Mouse (Mus musculus) spleen, postnatal 14 days (tissue): ENCODE data around the gene Cep295.
"Not testable (repeated sequence)": the region's sequence is repeated elsewhere in the genome, so short reads cannot be mapped to it uniquely, and the experiment has no call there.

ENCODE experiments used
- DNase-seq, 2 experiments: peaks; one replicate each; pipeline ENCODE4 v3.0.0; 2021 to 2022; ENCODE audit warnings: low spot score in 2 of 2

Gene Cep295

DNA sequence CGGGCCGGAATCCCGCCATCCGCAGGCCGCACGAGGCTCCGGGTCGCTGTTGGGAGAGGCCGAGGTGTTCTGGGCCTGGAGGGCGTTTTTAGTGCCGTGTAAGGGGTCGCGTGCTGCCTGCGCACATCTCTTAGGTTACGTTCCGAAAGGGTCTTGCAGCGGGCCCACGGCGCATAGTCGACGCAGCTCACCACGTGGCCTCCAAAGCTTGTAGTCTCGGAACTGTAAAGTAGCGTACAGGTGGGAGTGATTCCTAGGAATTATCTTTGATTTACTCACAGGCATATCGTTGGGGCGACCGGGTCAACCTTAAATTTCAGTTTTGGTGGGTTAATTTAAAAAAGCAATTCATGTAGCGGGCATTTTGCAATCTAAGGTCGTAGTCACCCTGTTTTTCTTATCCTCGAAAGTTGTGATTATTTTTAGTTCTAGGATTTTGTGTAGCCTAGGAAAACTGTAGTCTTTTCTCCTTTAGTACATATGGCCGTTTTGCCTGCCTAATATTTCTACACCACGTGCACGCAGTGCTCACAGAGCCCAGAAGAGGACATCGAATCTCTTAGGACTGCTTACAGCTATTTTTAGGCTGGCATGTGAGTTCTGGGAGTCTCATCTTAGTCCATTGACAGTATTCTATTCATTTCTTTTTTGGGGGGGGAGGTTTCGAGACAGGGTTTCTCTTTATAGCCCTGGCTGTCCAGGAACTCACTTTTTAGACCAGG, 51.0 kb downstream of the Cep295 start, which contains the start of gene 4931406C07Rik:
TSS of gene 4931406C07Rik (minus strand) at position 51 of the 722 bp plus-strand sequence.
- no peak for DNase-seq

DNA sequence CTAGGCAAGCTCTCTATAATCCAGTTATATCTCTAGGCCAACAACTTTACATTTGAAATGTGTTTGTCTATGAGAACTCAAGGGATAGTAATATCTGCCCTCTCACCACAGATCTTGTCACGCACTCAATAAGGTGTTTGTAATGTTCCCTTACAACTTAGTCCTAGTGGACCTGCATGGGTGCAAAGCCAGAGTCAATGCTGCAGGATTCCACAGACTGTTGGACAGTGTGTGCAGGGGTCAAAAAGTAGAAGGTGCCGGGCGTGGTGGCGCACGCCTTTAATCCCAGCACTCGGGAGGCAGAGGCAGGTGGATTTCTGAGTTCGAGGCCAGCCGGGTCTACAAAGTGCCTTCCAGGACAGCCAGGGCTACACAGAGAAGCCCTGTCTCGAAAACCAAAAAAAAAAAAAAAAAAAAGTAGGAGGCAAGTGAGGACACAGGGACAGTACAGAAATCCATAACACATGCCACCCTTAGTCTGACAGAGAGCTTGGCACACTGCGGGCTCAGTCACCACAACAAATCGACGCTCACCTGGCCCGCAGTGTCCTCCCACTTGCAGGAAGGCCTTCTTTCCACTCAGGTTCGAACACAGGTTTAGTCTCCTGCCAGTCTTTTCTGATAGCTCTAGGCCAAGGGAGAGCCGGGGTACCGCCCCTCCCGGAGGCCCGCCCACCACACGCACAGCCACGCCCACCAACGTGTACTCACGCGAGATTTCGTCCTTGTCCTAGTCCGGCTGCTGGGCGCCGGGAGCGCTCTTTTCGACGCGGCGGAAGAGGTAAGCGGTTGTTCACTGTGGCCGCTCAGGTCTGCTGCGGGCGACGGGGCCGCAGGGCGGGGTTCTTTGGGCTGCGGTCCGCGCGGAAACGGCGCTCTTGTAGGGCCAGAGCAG, 51.8 kb downstream of the Cep295 start, which contains the start of gene Taf1d:
TSS of gene Taf1d (plus strand) at position 712 of the 895 bp plus-strand sequence.
- peak; percentile 99 for DNase-seq

DNA sequence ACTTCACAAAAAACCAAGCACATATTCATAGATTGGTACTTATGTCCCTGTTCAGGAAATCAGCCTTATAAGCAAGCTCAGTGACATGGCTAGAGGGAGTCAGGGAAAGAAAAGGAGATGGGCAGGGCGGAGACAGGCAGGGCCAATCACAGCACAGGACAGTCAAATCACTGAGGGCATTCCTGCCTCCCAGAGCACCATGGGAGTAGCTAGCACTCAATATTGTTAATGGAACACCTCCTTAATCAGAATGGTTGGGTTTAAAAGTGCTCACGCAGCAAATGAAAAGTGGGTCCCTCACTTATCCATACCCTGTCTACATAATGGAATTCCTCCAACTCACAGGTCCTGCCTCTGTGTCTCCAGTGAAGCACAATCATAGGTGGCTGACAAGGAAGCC, 54.7 kb downstream of the Cep295 start:
- no peak for DNase-seq

DNA sequence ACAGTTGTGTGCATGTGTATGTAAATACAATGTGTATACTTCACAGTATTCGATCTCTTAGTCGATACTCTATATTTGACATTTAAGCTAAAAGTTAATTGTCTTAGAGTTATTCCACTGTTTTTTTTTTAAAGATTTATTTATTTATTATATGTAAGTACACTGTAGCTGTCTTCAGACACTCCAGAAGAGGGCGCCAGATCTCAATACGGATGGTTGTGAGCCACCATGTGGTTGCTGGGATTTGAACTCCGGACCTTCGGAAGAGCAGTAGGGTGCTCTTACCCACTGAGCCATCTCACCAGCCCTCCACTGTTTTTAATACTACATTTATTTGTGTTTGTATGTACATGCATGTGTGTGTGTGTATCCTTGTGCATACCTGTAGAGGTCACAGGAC, 55.6 kb downstream of the Cep295 start:
- DNase-seq = not testable (repeated sequence)

DNA sequence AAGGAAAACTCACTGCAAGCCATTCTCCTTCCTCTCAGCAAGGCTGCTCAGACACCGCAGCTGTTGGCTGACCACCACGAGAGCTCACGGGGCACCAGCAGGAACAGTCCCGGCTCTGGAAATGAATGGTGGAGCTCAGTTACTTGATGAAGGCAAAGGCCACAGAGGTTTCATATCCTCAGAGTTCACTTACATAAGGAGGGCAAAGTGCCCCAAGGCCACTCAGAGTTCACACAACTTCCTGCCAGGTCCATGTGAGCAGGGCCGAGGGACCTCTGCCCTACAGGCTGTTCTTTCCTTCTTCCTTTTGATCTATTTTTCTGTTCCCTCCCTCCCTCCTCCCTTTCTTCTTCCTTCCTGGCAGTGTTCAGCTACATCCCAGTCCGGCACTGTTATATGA, 56.2 kb downstream of the Cep295 start:
- DNase-seq = no peak

DNA sequence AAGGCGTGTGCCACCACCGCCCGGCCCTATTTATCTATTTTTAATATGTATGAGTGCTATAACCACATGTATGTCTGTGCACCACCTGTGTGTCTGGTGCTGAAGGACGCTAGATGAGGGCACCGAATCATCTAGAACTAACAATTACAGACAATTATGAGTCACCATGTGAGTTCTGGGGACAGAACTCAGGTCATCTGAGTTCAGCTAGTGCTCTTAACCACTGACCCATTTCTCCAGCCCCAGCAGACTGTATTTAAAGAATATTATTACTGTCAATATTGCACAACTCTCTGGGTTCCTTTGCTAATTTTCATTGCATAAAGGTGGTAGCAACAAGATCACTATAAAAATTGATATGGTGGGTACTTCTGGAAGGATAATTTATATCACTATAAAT, 57.5 kb downstream of the Cep295 start:
- no peak for DNase-seq

DNA sequence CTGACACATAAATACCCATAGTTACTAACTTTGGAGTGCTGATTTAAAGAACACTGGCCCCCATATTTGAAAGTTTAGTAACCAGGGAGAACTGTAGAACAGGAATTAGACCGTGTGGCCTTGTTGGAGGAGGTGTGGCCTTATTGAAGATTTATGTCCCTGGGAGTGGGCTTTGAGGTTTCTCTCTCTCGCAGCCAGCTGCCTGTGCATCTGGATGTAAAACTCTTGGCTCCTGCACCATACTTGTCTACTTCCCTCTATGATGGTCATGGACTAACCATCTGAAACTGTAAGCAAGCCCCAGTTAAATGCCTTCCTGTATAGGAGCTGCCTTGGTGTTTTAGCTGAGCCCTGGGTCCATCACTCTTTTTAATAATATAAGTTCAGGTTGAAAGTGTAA, 59.1 kb downstream of the Cep295 start:
- DNase-seq = no peak

DNA sequence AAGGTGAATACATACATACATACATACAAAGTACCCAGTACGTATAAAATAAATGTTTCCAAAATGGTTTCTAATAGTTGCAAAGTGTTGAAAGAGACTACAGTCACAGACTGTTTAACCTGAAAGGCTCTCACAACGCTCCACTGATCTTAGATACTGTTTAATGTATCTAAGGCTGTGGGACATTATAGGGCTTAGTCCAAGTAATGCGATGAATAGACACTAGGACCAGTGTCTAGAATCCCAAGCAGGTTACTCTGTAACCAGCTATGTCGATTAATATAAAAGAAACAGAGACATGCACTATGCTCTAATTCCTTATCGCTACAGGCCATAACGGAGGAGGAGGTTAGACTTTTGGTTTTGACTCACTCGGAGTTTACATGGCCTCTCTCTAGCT, 60.5 kb downstream of the Cep295 start:
- no peak for DNase-seq

DNA sequence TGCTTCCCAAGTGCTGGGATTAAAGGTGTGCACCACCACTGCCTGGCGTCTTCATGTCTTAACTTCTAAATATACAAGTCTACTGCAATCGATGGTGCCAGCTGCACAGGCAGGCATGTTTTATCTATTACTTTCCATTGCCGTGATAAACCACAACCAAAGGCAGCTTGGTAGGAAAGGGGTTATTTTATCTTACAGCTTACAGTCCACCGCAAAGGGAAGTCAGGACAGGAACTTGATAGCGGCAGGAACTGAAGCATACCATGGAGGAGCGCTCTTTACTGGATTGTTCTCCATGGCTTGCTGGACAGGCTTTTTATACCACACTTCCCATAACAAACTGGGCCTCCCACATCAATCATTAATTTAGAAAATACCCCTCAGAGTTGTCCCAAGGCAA, 68.3 kb downstream of the Cep295 start:
- no peak for DNase-seq

DNA sequence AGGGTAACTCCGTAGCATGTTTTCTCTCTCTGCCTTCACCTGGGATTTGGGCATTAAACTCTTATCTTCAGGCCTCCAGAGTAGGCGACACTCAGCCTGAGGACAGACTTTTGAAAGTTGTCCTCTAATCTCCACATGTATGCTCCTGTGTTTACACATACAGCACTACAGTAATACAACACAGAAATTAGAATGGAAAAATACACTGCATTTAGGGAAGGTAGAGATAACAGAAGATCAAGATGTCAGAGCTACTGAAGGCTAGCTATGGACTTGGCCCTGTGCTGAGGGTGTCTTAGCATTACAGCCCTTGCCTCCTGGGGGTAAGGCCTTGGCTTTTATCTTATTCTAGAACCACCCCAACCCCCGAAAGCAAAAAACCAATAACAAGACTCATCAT, 69.2 kb downstream of the Cep295 start:
- no peak for DNase-seq

DNA sequence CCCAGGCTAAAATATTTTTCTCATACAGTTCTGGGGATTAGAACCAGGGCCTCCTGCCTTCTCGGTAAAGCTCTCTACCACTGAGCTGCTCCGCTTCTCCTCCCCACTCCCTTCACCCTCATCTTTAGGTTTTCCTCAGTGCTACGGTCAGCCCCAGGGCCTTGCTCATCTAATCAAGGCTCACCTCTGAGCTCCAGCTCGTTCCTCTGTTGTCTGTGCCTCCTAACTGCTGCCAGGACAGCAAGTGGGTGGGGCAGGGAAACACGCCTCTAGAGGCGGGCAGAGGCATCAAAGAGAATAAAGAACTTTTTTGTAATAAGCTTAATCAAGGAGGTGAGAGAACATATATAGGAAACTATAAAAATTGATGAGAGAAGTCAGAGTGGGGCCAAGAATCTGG, 69.7 kb downstream of the Cep295 start:
- no peak for DNase-seq

DNA sequence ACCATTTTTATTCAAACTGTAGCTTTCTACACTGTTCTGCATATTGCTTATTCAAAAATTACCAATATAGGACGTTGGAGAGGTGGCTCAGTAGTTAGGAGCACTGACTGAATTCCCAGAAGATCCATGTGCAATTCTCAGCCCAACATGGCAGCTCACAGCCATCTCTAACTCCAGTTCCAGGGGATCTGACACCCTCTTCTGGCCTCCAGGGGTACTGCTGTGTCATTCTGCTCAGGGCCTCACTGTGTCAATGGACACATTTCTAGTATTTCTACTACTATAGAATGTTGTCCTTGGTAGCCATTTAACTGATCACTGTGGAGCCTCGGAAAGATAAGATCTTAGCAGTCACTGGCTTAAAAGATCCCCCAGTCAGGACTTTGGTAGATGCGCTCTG, 72.1 kb downstream of the Cep295 start:
- no peak for DNase-seq

DNA sequence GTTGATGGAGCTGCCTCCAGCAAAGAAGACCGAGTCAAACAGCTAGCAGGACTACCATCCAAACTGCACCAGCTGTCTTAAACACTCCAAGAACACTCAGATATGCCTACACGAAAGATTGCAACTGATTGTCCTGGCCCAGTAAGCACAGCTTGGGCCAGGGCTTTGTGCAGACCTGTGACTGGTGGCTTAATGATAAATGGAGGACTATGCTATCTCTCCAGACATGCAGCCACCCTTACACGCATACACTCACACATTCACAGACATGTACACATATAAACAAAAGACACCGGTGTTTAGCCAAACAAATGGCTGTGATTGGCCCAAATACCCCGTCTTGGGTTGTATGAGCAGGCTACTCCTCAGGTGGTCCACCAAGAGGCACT, 77.1 kb downstream of the Cep295 start:
- DNase-seq = no peak

DNA sequence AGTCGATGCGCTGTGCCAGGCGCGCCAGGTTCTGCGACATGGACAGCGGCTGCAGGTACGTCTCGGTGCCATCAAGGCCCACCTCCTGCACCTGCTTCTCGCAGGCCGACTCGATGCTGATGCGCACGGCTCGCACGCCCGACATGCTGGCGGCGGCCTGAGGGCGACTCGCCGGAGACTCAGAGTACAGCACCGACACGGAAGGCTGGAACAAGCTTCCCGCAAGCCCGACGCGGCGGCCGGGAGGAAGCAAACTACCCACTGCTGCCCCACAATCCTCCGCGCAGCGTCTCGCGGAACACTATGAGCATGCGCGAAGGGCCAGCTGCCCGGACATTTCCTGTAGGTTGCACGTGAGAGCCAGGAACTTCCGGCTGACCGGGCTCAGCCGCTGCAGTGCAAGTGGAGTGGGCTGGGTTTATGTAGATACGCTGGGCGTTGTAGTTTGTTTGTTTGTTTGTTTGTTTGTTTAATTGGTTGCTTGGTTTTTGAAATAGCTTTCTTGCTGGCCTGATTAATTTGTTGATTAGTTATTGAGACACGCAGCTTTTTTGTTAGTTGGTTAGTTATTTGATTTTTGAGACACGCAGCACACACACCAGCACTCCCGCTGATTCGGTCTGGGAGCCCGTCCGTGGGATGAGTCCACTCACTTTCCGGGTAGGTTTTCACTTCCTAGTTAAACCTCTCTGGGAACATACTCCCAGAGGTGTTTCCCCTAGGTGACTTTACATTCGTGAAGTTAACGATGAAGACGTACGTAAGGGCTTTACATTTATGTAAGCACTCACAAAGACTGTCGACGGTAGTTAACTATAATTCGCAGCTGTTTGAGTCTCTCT, 77.7 kb downstream of the Cep295 start, which contains the start of gene Med17:
TSS of gene Med17 (minus strand) at position 283 of the 842 bp plus-strand sequence.
- peak; percentile 82 to 91 for DNase-seq

DNA sequence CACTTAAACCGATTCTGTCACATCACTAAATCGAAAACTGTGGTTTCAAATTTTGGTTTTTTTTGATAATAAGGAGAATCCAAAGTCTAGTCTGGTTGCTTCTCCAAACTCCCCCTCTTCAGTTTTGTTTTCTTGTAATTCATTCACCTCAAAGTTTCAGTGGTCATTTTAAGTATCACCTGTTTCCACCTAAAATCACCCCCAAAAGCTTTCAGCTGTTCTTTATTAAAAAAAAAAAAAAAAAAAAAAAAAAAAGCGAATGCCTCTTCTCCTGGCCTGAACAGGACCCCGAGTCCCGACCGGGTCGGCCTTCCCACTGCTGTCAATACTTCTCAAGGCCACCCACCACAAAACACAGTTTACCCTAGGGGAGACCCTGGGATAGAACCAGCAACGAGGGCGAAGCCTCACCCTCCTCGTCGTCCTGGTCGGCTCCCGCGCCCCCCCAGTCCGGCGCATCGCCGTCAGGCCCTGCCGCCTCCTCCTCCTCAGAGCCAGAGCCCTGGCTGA, 78.4 kb downstream of the Cep295 start:
- no peak for DNase-seq

DNA sequence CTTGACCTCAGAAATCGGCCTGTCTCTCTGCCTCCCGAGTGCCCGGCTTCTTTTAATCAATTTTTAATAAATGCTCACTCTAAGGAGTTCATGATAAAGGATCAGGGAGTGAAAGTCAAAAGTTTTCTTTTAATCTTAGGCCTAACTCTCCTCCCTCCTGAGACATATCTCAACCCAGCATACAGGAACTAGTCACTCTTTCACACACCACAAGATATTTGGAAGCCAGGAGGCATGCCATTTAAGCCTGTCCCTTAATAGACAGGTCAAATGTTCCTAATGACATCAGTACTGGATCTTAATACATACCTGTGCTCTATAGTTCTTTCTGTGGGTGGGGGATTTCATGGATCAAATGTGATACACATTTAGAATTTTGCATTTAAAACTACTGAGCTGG, 79.2 kb downstream of the Cep295 start:
- no peak for DNase-seq

DNA sequence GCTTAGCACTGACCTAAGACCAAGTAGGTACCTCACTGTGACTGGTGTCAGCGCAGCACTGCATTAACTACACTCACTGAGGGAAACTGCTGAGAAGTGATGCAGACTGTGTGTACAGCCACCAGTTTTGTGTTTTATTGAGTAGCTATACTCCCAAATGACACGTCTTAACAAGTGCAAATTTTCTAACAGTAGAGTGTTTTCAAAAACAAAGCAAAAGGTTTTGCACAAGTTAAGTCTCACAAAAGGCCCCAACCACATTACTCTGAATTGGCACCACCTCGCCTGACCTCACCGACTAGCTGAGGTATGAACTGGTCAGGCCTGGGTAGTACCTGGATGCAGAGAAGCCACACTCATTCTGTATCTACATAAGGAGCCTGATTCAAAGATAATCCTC, 80.7 kb downstream of the Cep295 start:
- no peak for DNase-seq

DNA sequence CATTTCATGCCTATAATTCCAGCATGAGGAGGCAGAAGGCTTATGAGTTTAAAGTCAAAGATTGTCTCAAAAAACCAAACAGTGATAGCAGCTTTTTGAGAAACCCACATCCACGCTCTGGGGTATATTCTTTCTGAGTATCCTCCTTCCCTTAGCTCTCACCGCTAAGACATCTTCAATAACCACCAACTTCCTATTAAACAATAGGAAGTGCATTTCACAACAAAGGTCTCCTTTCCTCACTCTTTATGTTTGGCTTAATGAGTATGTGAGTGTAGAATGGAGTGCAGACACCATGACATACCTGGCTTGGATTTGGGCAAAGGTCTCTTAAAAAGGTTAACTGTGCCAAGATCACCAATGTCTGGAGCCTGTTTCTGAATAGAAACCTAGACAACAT, 83.6 kb downstream of the Cep295 start:
- DNase-seq = no peak
